Mouse (Mus musculus): Measurements from ENCODE around the gene Tmem19. TPM values are rescaled to one million over a fixed set of nuclear protein-coding genes. Genes with fewer than 3 reads are reported as not detected.

Gene Tmem19
- polyA plus RNA-seq (2021) = 29.5 TPM

GRCm38 (mm10) chr10:115361840-115362622, at the start of gene Tmem19:
Gene Tmem19 (minus strand): TSS chr10:115362501.
- H3K27me3 ChIP-seq = no peaks in the 10 kb centered on the region
- no peak for TF ChIP-seq CTCF (IDR thresholded peaks at IDR 0.05)
- POLR2A ChIA-PET = interaction anchor here (1.5 to 1.7 kb wide), 2 partner anchors 23 to 47 kb away, joined by 4 to 7 read pairs; partner anchors contain the start of genes Rab21, Thap2 and Zfc3h1
- ATAC-seq (peak; percentile 98), DNase-seq (ENCODE audit: low read depth, low spot score) (peak; percentile 69)
- in situ Hi-C loops (cut with MboI; ENCODE audit: low pct_unique_long_range_greater_than_20kb) = no loop called here
- CTCF ChIA-PET = interaction anchor here (1.1 to 1.7 kb wide), 2 partner anchors 9 to 21 kb away, joined by 3 to 6 read pairs; no protein-coding TSS in a partner anchor

DNA sequence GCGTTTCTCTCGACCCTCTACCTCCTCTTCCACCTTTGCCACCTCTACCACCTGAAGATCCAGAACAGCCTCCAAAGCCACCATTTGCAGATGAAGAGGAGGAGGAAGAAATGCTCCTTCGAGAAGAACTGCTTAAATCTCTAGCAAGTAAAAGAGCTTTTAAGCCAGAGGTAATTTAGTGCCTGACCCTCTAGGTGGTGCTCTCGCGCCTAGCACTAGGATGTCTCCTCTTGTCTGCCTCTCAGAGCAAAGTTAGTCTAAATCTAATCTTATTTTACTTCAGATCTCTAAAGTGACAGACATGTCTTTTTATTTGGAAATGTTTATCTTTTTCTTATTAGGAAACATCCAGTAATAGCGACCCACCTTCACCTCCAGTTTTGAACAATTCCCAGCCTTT, 44.1 kb upstream of the Tmem19 start:
- ChIA-PET CTCF (interaction anchor here (0.9 to 1.9 kb wide), 10 partner anchors 9 to 100 kb away, joined by 3 to 14 read pairs (median 4); partner anchors contain the start of gene Rab21), POLR2A (no interaction called here)
- TF ChIP-seq CTCF (IDR thresholded peaks at IDR 0.05) = peak; percentile 86
- peak; percentile 67 for ATAC-seq
- H3K27me3 ChIP-seq = no peaks in the 10 kb centered on the region
- DNase-seq (ENCODE audit: low read depth, low spot score) = no peak
- in situ Hi-C loops (cut with MboI; ENCODE audit: low pct_unique_long_range_greater_than_20kb) = loop anchor here (10.0 kb wide), 1 partner anchor 788 kb away; no protein-coding TSS in a partner anchor

DNA sequence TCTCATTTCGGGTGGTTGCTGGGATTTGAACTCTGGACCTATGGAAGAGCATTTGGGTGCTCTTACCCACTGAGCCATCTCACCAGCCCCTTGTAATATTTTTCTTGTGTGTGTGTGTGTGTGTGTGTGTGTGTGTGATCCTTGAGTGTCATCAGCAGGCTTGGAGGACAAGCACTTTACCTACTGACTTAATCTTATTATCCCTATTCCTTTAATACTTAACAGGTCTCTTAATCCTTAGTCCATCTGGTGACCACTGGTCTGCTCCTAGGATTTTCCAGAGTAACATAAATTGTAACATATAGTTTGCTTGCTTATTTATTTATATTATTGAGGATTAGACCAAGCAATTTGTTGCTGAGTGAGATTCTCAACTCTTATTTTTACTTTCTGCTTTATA, 29.6 kb upstream of the Tmem19 start:
- ATAC-seq (no peak), DNase-seq (ENCODE audit: low read depth, low spot score) (no peak)
- in situ Hi-C loops (cut with MboI; ENCODE audit: low pct_unique_long_range_greater_than_20kb) = loop anchor here (5.0 kb wide), 1 partner anchor 80 kb away; no protein-coding TSS in a partner anchor
- H3K27me3 ChIP-seq = no peaks in the 10 kb centered on the region
- TF ChIP-seq CTCF (IDR thresholded peaks at IDR 0.05) = no peak
- CTCF ChIA-PET = no interaction called here
- POLR2A ChIA-PET = no interaction called here

- in situ Hi-C loops (cut with MboI; ENCODE audit: low pct_unique_long_range_greater_than_20kb) = loop anchor here (5.0 kb wide), 1 partner anchor 79 kb away; no protein-coding TSS in a partner anchor
- TF ChIP-seq CTCF (IDR thresholded peaks at IDR 0.05) = no peak
- ATAC-seq (no peak), DNase-seq (ENCODE audit: low read depth, low spot score) (no peak)
- CTCF ChIA-PET = no interaction called here
- POLR2A ChIA-PET = no interaction called here
- no peaks in the 10 kb centered on the region for H3K27me3 ChIP-seq
Observed at GRCm38 (mm10) chr10:115391076-115391475, 28.8 kb upstream of the Tmem19 start.

DNA sequence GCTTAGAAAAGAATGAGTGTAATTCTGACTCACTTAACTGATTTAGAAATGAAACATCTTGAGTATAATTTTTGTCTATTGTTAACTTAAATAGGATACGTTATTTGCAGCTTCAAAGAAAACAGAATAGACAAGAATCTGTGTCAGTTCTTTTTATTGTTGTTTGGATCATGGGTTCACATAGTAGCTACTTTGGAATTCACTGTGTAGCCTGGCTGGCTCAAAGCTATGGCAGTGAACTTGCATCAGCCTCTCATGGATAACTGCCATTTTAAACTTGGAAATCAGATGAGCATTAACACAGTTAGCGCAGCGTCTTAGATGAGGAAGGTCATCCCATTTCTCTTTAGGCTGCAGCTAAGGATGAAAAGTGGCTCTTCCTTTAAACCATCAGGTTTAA, 25.6 kb upstream of the Tmem19 start:
- no peaks in the 10 kb centered on the region for H3K27me3 ChIP-seq
- in situ Hi-C loops (cut with MboI; ENCODE audit: low pct_unique_long_range_greater_than_20kb) = no loop called here
- ChIA-PET CTCF (interaction anchor here (0.9 to 1.1 kb wide), 2 partner anchors 16 to 308 kb away, joined by 3 read pairs; no protein-coding TSS in a partner anchor), POLR2A (no interaction called here)
- DNase-seq (ENCODE audit: low read depth, low spot score) (no peak), ATAC-seq (no peak)
- TF ChIP-seq CTCF (IDR thresholded peaks at IDR 0.05) = no peak

GRCm38 (mm10) chr10:115385018-115386002, 23.0 kb upstream of the Tmem19 start:
- TF ChIP-seq CTCF (IDR thresholded peaks at IDR 0.05) = no peak
- in situ Hi-C loops (cut with MboI; ENCODE audit: low pct_unique_long_range_greater_than_20kb) = no loop called here
- DNase-seq (ENCODE audit: low read depth, low spot score) (no peak), ATAC-seq (peak; percentile 31)
- ChIA-PET CTCF (interaction anchor here (1.0 to 1.8 kb wide), 3 partner anchors 12 to 62 kb away, joined by 3 to 5 read pairs (median 4); no protein-coding TSS in a partner anchor), POLR2A (interaction anchor here (0.9 to 2.0 kb wide), 3 partner anchors 11 to 25 kb away, joined by 3 to 7 read pairs (median 3); partner anchors contain the start of gene Tmem19)
- H3K27me3 ChIP-seq = no peaks in the 10 kb centered on the region

DNA sequence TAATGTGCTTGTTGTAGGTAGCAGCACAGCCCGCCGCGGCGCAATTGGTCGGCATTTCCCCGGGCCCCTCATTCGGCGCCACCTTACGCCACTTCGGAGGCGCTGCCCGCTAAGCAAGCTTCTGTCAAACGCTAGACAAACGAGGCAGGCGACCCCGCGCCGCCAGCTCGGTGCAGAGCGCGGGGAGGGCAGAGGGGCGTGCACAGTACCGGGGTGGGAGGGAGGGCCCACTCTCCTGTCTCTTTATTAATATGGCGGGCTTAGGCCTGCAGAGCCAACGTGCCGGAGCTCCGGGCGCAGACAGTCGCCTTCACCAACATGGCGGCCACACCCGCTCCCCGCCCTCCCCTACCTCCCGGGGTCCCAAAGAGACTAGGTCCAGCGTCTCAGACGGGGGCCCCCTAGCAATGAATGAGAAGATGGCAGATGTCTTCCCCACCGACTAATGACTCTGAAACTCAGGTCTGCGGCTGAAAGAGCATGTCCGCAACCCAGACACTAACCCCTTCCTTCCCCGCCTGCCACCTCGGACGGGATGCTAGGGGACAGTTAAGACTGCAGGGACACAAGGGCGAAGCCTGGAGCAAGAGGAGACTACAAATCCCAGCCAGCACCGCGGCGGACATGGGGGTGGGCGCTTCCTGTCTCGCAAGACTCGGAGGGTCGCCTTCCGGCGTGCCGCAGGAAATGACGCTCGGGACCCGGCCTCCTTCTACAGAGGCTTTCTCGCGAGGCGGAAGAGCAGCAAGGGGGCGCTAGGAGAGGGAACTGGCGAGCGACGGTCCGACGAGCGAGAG, 22.1 kb upstream of the Tmem19 start, which contains the start of the genes Thap2 and Zfc3h1:
Gene Thap2, minus strand, starts transcription at position 223 of the 797 bp plus-strand sequence.
Gene Zfc3h1, plus strand, starts transcription at position 739 of the 797 bp plus-strand sequence.
- no peaks in the 10 kb centered on the region for H3K27me3 ChIP-seq
- in situ Hi-C loops (cut with MboI; ENCODE audit: low pct_unique_long_range_greater_than_20kb) = no loop called here
- peak; percentile 90 for ATAC-seq
- peak; percentile 90 for DNase-seq (ENCODE audit: low read depth, low spot score)
- no peak for TF ChIP-seq CTCF (IDR thresholded peaks at IDR 0.05)
- POLR2A ChIA-PET = interaction anchor here (0.7 to 2.0 kb wide), 4 partner anchors 9 to 810 kb away, joined by 3 to 7 read pairs (median 5); partner anchors contain the start of gene Tmem19
- CTCF ChIA-PET = interaction anchor here (1.0 to 1.8 kb wide), 2 partner anchors 13 to 61 kb away, joined by 3 to 5 read pairs; no protein-coding TSS in a partner anchor

DNA sequence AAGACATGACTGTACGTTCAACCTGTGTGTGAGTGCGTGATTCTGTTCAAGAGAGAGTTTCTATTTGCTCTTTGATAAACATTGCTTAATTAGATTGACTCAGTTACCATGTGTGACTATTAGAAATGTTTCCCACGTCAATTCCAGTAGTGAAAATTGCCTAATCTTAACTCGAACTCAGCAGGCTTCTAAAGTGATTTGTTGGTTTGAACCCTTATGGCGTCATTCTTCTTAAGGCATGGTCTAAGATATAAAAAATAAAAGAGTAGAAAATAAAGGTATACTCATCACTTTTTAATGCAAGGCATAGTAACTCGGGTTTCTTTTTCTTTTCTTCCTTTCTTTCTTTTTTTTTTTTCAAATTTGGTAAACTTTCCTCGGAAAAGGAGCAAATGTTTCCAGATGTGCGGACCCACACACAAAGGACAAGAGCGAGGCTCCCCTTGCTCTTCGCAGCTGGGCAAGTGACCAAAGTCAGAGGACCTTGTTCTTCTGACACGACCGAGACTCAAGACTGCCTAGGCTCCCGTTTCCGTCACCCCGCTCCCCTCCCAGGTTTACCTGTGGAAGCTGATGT, 21.4 kb upstream of the Tmem19 start:
- H3K27me3 ChIP-seq = no peaks in the 10 kb centered on the region
- in situ Hi-C loops (cut with MboI; ENCODE audit: low pct_unique_long_range_greater_than_20kb) = no loop called here
- no peak for DNase-seq (ENCODE audit: low read depth, low spot score)
- ChIA-PET CTCF (no interaction called here), POLR2A (interaction anchor here (0.7 to 2.0 kb wide), 4 partner anchors 9 to 810 kb away, joined by 3 to 7 read pairs (median 5); partner anchors contain the start of gene Tmem19)
- ATAC-seq = no peak
- no peak for TF ChIP-seq CTCF (IDR thresholded peaks at IDR 0.05)
